Mouse (Mus musculus) mouse trophoblast stem cell (cell line): ENCODE measurements around the gene Hps1.

Source experiments
- in situ Hi-C, 2 experiments: fragments of 300-500 bp; cut with MseI, MboI; formaldehyde crosslinking; loops; 2 replicates in 1 of 2; 3 replicates in 1 of 2; pipeline ENCODE4 v1.15.1; 2025

The Hps1 gene

GRCm38 (mm10) chr19:42756671-42757070 lies 23.1 kb downstream of the Hps1 start:
- in situ Hi-C loops, result no loop called here

GRCm38 (mm10) chr19:42755148-42755870 lies 24.5 kb downstream of the Hps1 start:
- in situ Hi-C loops, result no loop called here

- in situ Hi-C loops, result no loop called here
Measured at GRCm38 (mm10) chr19:42753141-42753917, 26.4 kb downstream of the Hps1 start.

GRCm38 (mm10) chr19:42752363-42752931 lies 27.3 kb downstream of the Hps1 start, which contains the start of gene Pyroxd2:
Gene Pyroxd2 (minus strand): TSS chr19:42752775.
- in situ Hi-C loops, result no loop called here

- in situ Hi-C loops, result no loop called here
Measured at GRCm38 (mm10) chr19:42750196-42750595, 29.6 kb downstream of the Hps1 start.

GRCm38 (mm10) chr19:42746702-42747101 lies 33.1 kb downstream of the Hps1 start:
- in situ Hi-C loops, result no loop called here

- in situ Hi-C loops, result no loop called here
Measured at GRCm38 (mm10) chr19:42745869-42746224, 33.9 kb downstream of the Hps1 start.

GRCm38 (mm10) chr19:42745084-42745868 lies 34.5 kb downstream of the Hps1 start:
- in situ Hi-C loops, result no loop called here

GRCm38 (mm10) chr19:42744162-42744586 lies 35.6 kb downstream of the Hps1 start:
- in situ Hi-C loops, result no loop called here

- in situ Hi-C loops, result no loop called here
Measured at GRCm38 (mm10) chr19:42743261-42743660, 36.5 kb downstream of the Hps1 start.

- in situ Hi-C loops, result no loop called here
Measured at GRCm38 (mm10) chr19:42741884-42742283, 37.9 kb downstream of the Hps1 start.

GRCm38 (mm10) chr19:42740163-42740899 lies 39.4 kb downstream of the Hps1 start:
- in situ Hi-C loops, result no loop called here

GRCm38 (mm10) chr19:42739734-42740133 lies 40.0 kb downstream of the Hps1 start:
- in situ Hi-C loops, result no loop called here

- in situ Hi-C loops, result no loop called here
Measured at GRCm38 (mm10) chr19:42737753-42738152, 42.0 kb downstream of the Hps1 start.

GRCm38 (mm10) chr19:42734982-42735381 lies 44.8 kb downstream of the Hps1 start:
- in situ Hi-C loops, result no loop called here

GRCm38 (mm10) chr19:42727424-42727823 lies 52.4 kb downstream of the Hps1 start:
- in situ Hi-C loops, result no loop called here

- in situ Hi-C loops, result no loop called here
Measured at GRCm38 (mm10) chr19:42726766-42727165, 53.0 kb downstream of the Hps1 start.

- in situ Hi-C loops, result no loop called here
Measured at GRCm38 (mm10) chr19:42725973-42726350, 53.8 kb downstream of the Hps1 start.

- in situ Hi-C loops, result no loop called here
Measured at GRCm38 (mm10) chr19:42725056-42725972, 54.5 kb downstream of the Hps1 start.

GRCm38 (mm10) chr19:42723302-42723701 lies 56.5 kb downstream of the Hps1 start:
- in situ Hi-C loops, result no loop called here
